Mouse (Mus musculus): ENCODE results near the gene Tnnt3. TPM values are rescaled to one million over a fixed set of nuclear protein-coding genes. Genes with fewer than 3 reads are reported as not detected.

The Tnnt3 gene
- polyA plus RNA-seq, 1 experiment from 2014 or later, result 2.6 TPM

- Histone ChIP-seq H3K4me1 (ENCODE audit: control insufficient read depth, insufficient read depth, low read length) (peaks cover 43% of the 10 kb centered on the region), H3K9me3 (ENCODE audit: control insufficient read depth, low read depth, low read length) (no peaks in the 10 kb centered on the region), H3K4me3 (ENCODE audit: low read depth, low read length) (no peak overlapping the region), H3K27me3 (ENCODE audit: control insufficient read depth, insufficient read depth, low read length) (no peaks in the 10 kb centered on the region), H3K9ac (replicated peaks; ENCODE audit: low read depth, low read length) (no peak overlapping the region), H3K27ac (ENCODE audit: low read length) (peak overlapping the region; percentile 98), H3K4me2 (replicated peaks; ENCODE audit: low read depth, low read length) (no peak overlapping the region; the same call in 1 of the 2 replicates), H3K36me3 (ENCODE audit: control insufficient read depth, insufficient read depth, low read length) (peaks cover 4% of the 10 kb centered on the region; the same call in 1 of the 2 replicates)
- ATAC-seq (ENCODE audit: insufficient number of reproducible peaks, insufficient read depth, low FRiP score, low read depth), result no peak
- WGBS, result 53% methylated on average over 4 of the region's 4 CpGs
These were observed 33.4 kb downstream of the Tnnt3 start for GRCm38 (mm10) chr7:142531973-142532521.

- peak within 1 kb of the TSS; percentile 81 for H3K9ac ChIP-seq (replicated peaks; ENCODE audit: low read depth, low read length)
- peak within 1 kb of the TSS; percentile 89 for H3K4me2 ChIP-seq (replicated peaks; ENCODE audit: low read depth, low read length)
- peaks cover 4% of the 10 kb centered on the region; the same call in 1 of the 2 replicates for H3K36me3 ChIP-seq (ENCODE audit: control insufficient read depth, insufficient read depth, low read length)
- WGBS, result 5% methylated on average over 17 of the region's 17 CpGs
- H3K27ac ChIP-seq (ENCODE audit: low read length), result peak within 1 kb of the TSS; percentile 98
- peak within 1 kb of the TSS; percentile 52 for H3K4me3 ChIP-seq (ENCODE audit: low read depth, low read length)
- H3K27me3 ChIP-seq (ENCODE audit: control insufficient read depth, insufficient read depth, low read length), result no peaks in the 10 kb centered on the region
- peak; percentile 56 for ATAC-seq (ENCODE audit: insufficient number of reproducible peaks, insufficient read depth, low FRiP score, low read depth)
- H3K4me1 ChIP-seq (ENCODE audit: control insufficient read depth, insufficient read depth, low read length), result peaks cover 48% of the 10 kb centered on the region
- H3K9me3 ChIP-seq (ENCODE audit: control insufficient read depth, low read depth, low read length), result no peaks in the 10 kb centered on the region
These were observed 34.0 kb downstream of the Tnnt3 start, which contains the start of gene Mrpl23 for GRCm38 (mm10) chr7:142532671-142533058. TSS of gene Mrpl23 (plus strand) at chr7:142532686.

GRCm38 (mm10) chr7:142533059-142533855 is 34.6 kb downstream of the Tnnt3 start:
- H3K4me1 ChIP-seq (ENCODE audit: control insufficient read depth, insufficient read depth, low read length), result peaks cover 47% of the 10 kb centered on the region

GRCm38 (mm10) chr7:142535116-142535515 is 36.5 kb downstream of the Tnnt3 start:
- no peak overlapping the region for H3K9ac ChIP-seq (replicated peaks; ENCODE audit: low read depth, low read length)
- H3K4me1 ChIP-seq (ENCODE audit: control insufficient read depth, insufficient read depth, low read length), result peaks cover 62% of the 10 kb centered on the region
- WGBS, result 39% methylated on average over 4 of the region's 4 CpGs
- no peak overlapping the region for H3K4me3 ChIP-seq (ENCODE audit: low read depth, low read length)
- no peaks in the 10 kb centered on the region for H3K27me3 ChIP-seq (ENCODE audit: control insufficient read depth, insufficient read depth, low read length)
- H3K9me3 ChIP-seq (ENCODE audit: control insufficient read depth, low read depth, low read length), result no peaks in the 10 kb centered on the region
- ATAC-seq (ENCODE audit: insufficient number of reproducible peaks, insufficient read depth, low FRiP score, low read depth), result no peak
- peaks cover 4% of the 10 kb centered on the region; the same call in 1 of the 2 replicates for H3K36me3 ChIP-seq (ENCODE audit: control insufficient read depth, insufficient read depth, low read length)
- H3K4me2 ChIP-seq (replicated peaks; ENCODE audit: low read depth, low read length), result no peak overlapping the region
- peak overlapping the region; percentile 98 for H3K27ac ChIP-seq (ENCODE audit: low read length)

More at GRCm38 (mm10) chr7:142533059-142533855, 34.6 kb downstream of the Tnnt3 start:
- peak overlapping the region; percentile 52 for H3K4me3 ChIP-seq (ENCODE audit: low read depth, low read length)
- WGBS, result 3% methylated on average over 44 of the region's 44 CpGs
- H3K4me2 ChIP-seq (replicated peaks; ENCODE audit: low read depth, low read length), result peak overlapping the region; percentile 89
- ATAC-seq (ENCODE audit: insufficient number of reproducible peaks, insufficient read depth, low FRiP score, low read depth), result peak; percentile 70
- H3K27ac ChIP-seq (ENCODE audit: low read length), result peak overlapping the region; percentile 98
- H3K36me3 ChIP-seq (ENCODE audit: control insufficient read depth, insufficient read depth, low read length), result peaks cover 4% of the 10 kb centered on the region; the same call in 1 of the 2 replicates
- no peaks in the 10 kb centered on the region for H3K27me3 ChIP-seq (ENCODE audit: control insufficient read depth, insufficient read depth, low read length)
- H3K9ac ChIP-seq (replicated peaks; ENCODE audit: low read depth, low read length), result peak overlapping the region; percentile 81
- no peaks in the 10 kb centered on the region for H3K9me3 ChIP-seq (ENCODE audit: control insufficient read depth, low read depth, low read length)

- no peaks in the 10 kb centered on the region for H3K27me3 ChIP-seq (ENCODE audit: control insufficient read depth, insufficient read depth, low read length)
- no peak overlapping the region for H3K4me3 ChIP-seq (ENCODE audit: low read depth, low read length)
- no peaks in the 10 kb centered on the region for H3K9me3 ChIP-seq (ENCODE audit: control insufficient read depth, low read depth, low read length)
- H3K36me3 ChIP-seq (ENCODE audit: control insufficient read depth, insufficient read depth, low read length), result peaks cover 4% of the 10 kb centered on the region; the same call in 1 of the 2 replicates
- peaks cover 62% of the 10 kb centered on the region for H3K4me1 ChIP-seq (ENCODE audit: control insufficient read depth, insufficient read depth, low read length)
- H3K27ac ChIP-seq (ENCODE audit: low read length), result peak overlapping the region; percentile 98
- no peak for ATAC-seq (ENCODE audit: insufficient number of reproducible peaks, insufficient read depth, low FRiP score, low read depth)
- H3K4me2 ChIP-seq (replicated peaks; ENCODE audit: low read depth, low read length), result no peak overlapping the region
- 92% methylated on average over 5 of the region's 5 CpGs for WGBS
- H3K9ac ChIP-seq (replicated peaks; ENCODE audit: low read depth, low read length), result no peak overlapping the region
These were observed 37.2 kb downstream of the Tnnt3 start for GRCm38 (mm10) chr7:142535832-142536231.

- no peak for ATAC-seq (ENCODE audit: insufficient number of reproducible peaks, insufficient read depth, low FRiP score, low read depth)
- H3K4me1 ChIP-seq (ENCODE audit: control insufficient read depth, insufficient read depth, low read length), result peaks cover 58% of the 10 kb centered on the region
- H3K4me2 ChIP-seq (replicated peaks; ENCODE audit: low read depth, low read length), result no peak overlapping the region
- H3K27ac ChIP-seq (ENCODE audit: low read length), result peak overlapping the region; percentile 96
- H3K9me3 ChIP-seq (ENCODE audit: control insufficient read depth, low read depth, low read length), result no peaks in the 10 kb centered on the region
- H3K9ac ChIP-seq (replicated peaks; ENCODE audit: low read depth, low read length), result no peak overlapping the region
- WGBS, result 46% methylated on average over 5 of the region's 5 CpGs
- H3K27me3 ChIP-seq (ENCODE audit: control insufficient read depth, insufficient read depth, low read length), result no peaks in the 10 kb centered on the region
- peaks cover 4% of the 10 kb centered on the region; the same call in 1 of the 2 replicates for H3K36me3 ChIP-seq (ENCODE audit: control insufficient read depth, insufficient read depth, low read length)
- H3K4me3 ChIP-seq (ENCODE audit: low read depth, low read length), result no peak overlapping the region
These were observed 38.5 kb downstream of the Tnnt3 start for GRCm38 (mm10) chr7:142537181-142537580.

GRCm38 (mm10) chr7:142537879-142538278 is 39.2 kb downstream of the Tnnt3 start:
- Histone ChIP-seq H3K9ac (replicated peaks; ENCODE audit: low read depth, low read length) (peak overlapping the region; percentile 30; the same call in 1 of the 2 replicates), H3K9me3 (ENCODE audit: control insufficient read depth, low read depth, low read length) (no peaks in the 10 kb centered on the region), H3K4me1 (ENCODE audit: control insufficient read depth, insufficient read depth, low read length) (peaks cover 60% of the 10 kb centered on the region), H3K4me3 (ENCODE audit: low read depth, low read length) (no peak overlapping the region), H3K36me3 (ENCODE audit: control insufficient read depth, insufficient read depth, low read length) (peaks cover 4% of the 10 kb centered on the region; the same call in 1 of the 2 replicates), H3K27me3 (ENCODE audit: control insufficient read depth, insufficient read depth, low read length) (no peaks in the 10 kb centered on the region), H3K4me2 (replicated peaks; ENCODE audit: low read depth, low read length) (peak overlapping the region; percentile 18), H3K27ac (ENCODE audit: low read length) (peak overlapping the region; percentile 96)
- WGBS, result 6% methylated on average over 6 of the region's 6 CpGs
- peak; percentile 50 for ATAC-seq (ENCODE audit: insufficient number of reproducible peaks, insufficient read depth, low FRiP score, low read depth)

- ATAC-seq (ENCODE audit: insufficient number of reproducible peaks, insufficient read depth, low FRiP score, low read depth), result no peak
- Histone ChIP-seq H3K27me3 (ENCODE audit: control insufficient read depth, insufficient read depth, low read length) (no peaks in the 10 kb centered on the region), H3K4me2 (replicated peaks; ENCODE audit: low read depth, low read length) (peak overlapping the region; percentile 18), H3K4me3 (ENCODE audit: low read depth, low read length) (no peak overlapping the region), H3K36me3 (ENCODE audit: control insufficient read depth, insufficient read depth, low read length) (peaks cover 4% of the 10 kb centered on the region; the same call in 1 of the 2 replicates), H3K9me3 (ENCODE audit: control insufficient read depth, low read depth, low read length) (no peaks in the 10 kb centered on the region), H3K4me1 (ENCODE audit: control insufficient read depth, insufficient read depth, low read length) (peaks cover 64% of the 10 kb centered on the region), H3K9ac (replicated peaks; ENCODE audit: low read depth, low read length) (peak overlapping the region; percentile 30; the same call in 1 of the 2 replicates), H3K27ac (ENCODE audit: low read length) (peak overlapping the region; percentile 96)
- 8% methylated on average over 4 of the region's 4 CpGs for WGBS
These were observed 39.7 kb downstream of the Tnnt3 start for GRCm38 (mm10) chr7:142538291-142538690.

All from stomach, embryonic 14.5 days (tissue).